Mouse (Mus musculus) spleen, adult 2 months (tissue): ENCODE data around the gene Sdc4. TPM values are rescaled to one million over a fixed set of nuclear protein-coding genes. Genes with fewer than 3 reads are reported as not detected.

Source experiments
- DNase-seq, 2 experiments: peaks; one replicate each; pipeline versions ENCODE4 v3.0.0 to v3.0.0-alpha.2; 2012 to 2021; ENCODE audit warnings: low spot score in 2 of 2, low read depth in 1 of 2
- H3K27ac ChIP-seq: fragments of 200-500 bp; 2 replicates; pipeline ENCODE4 v1.5.1; 2012; ENCODE audit warnings: low read length, inconsistent platforms; ENCODE audit not compliant: insufficient read depth
- H3K27me3 ChIP-seq: fragments of 200-500 bp; 2 replicates; pipeline ENCODE4 v1.6.1; 2012; ENCODE audit warnings: mild to moderate bottlenecking, moderate library complexity, low read length, inconsistent platforms; ENCODE audit not compliant: control insufficient read depth, insufficient read depth
- H3K36me3 ChIP-seq: fragments of 200-500 bp; 2 replicates; pipeline ENCODE4 v1.6.1; 2012; ENCODE audit warnings: mild to moderate bottlenecking, low read length, inconsistent platforms; ENCODE audit not compliant: control insufficient read depth, insufficient read depth
- H3K4me1 ChIP-seq: fragments of 200-500 bp; 2 replicates; pipeline ENCODE4 v1.6.1; 2011; ENCODE audit warnings: inconsistent platforms; ENCODE audit not compliant: control insufficient read depth, insufficient read depth, insufficient read length
- H3K4me3 ChIP-seq: fragments of 200-500 bp; 2 replicates; pipeline ENCODE4 v1.5.1; 2011; ENCODE audit warnings: mild to moderate bottlenecking, inconsistent platforms; ENCODE audit not compliant: insufficient read depth, insufficient read length; ENCODE audit errors: extremely low read depth
- CTCF ChIP-seq: fragments of 200-500 bp; IDR thresholded peaks from 2 replicates; pipeline ENCODE4 v1.5.1; 2011; ENCODE audit warnings: mild to moderate bottlenecking, inconsistent platforms; ENCODE audit not compliant: insufficient read depth, insufficient read length, insufficient replicate concordance; ENCODE audit errors: extremely low read depth
- POLR2A ChIP-seq: fragments of 200-500 bp; IDR thresholded peaks from 2 replicates; pipeline ENCODE4 v1.6.1; 2011; ENCODE audit warnings: low read depth, low read length, inconsistent platforms
- WGBS: fragments of 180-500 bp; shearing (Covaris S2); methylation state at CpG from one replicate; pipeline ENCODE4 v1.1.7; 2018; 5-methylcytosine and 5-hydroxymethylcytosine counted together
- polyA plus RNA-seq: library from polyadenylated mRNA; depleted of rRNA; stranded (reverse); fragments of >200 nt; gene quantifications from 2 replicates; pipeline ENCODE4 v1.2.3, GENCODE M21; 2012

Gene Sdc4
- polyA plus RNA-seq, 1 experiment: 21.0 TPM

DNA sequence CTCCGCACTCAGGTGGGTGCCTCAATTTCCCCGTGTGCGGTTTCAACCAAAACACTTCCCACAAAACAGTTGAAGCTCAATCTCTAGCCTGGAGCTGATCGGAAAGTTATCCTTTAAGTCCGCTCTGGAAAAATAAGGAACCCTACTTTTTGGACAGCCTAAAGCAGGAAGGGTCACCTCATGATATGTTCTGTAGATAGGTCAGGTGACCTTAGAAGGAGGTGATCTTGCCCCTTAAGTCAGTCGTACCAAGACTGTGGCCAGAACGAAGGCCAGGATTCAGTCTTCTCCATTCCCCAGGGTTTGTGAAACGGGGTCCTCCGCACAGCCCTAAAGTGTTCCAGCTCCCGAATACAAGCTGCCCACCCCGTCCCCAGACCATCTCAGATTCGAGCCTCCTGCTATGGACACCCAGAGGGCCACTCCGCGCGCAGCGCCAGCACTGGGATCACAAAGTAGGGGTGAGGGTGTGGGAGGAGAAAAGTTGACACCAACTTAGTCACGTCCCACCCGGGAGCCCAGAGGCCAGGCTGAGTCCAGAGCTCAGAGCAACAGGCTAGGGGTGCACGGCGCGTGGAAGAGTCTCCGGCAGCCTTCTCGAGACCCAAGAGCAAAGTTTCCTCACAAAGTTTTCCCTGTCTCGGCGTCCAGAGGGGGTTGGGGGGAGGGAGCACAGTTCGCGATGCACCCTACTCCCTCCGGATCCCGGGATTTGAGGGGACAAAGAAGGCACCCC, 1.2 kb downstream of the Sdc4 start:
- Histone ChIP-seq H3K4me1 (peaks cover 22% of the 10 kb centered on the region; the same call in 1 of the 2 replicates), H3K27ac (peak overlapping the region; percentile 93), H3K36me3 (no peaks in the 10 kb centered on the region), H3K27me3 (no peaks in the 10 kb centered on the region), H3K4me3 (peak overlapping the region; percentile 73)
- WGBS: 4% methylated on average over 29 of the region's 29 CpGs
- DNase-seq: peak in 1 of 2 experiments; percentile 30
- no peak for TF ChIP-seq POLR2A
- TF ChIP-seq CTCF: no peak

DNA sequence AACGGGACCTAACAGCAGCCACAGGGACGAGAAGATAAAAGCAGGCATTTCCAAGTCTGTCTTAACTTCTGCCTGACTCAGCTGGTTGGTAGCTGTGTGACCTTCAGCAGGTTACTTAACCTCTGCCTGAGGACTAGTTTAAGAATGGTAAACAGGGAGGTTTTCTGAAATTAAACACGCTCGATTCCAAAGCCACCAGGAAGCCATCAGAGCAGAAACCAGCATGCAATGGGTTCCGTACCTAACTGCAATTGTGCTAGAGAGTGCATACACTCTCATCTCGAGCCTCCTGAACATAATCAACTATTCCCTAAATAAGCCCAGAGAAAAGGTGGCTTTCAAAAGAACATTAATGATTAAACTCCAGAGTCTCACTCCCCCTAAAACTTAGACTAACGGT, 2.0 kb downstream of the Sdc4 start:
- H3K4me3 ChIP-seq: peak overlapping the region; percentile 73
- WGBS: 3% methylated on average over 7 of the region's 7 CpGs

DNA sequence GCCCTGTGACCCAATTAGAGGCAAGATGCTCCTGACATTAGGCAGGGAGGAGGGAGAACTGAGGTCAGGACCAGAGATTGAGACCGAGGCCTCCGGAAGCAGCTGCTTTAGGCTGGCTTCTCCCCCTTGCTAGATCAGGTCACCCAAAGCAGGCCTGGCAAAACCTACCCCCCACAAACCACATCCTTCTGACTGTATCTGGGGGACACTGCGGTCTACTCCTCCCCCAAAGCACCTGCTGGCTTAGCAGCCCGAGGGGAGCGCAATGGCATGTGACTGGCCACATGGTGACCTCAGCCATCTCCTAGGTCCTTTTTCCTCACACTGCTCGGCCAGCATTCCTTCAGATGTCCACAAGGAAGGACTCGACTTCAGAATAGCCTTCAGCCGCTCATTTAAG, 2.5 kb downstream of the Sdc4 start:
- DNase-seq: peak; percentile 69 to 83
- Histone ChIP-seq H3K4me1 (peaks cover 31% of the 10 kb centered on the region; the same call in 1 of the 2 replicates), H3K27me3 (no peaks in the 10 kb centered on the region), H3K36me3 (no peaks in the 10 kb centered on the region), H3K4me3 (peak overlapping the region; percentile 73), H3K27ac (peak overlapping the region; percentile 93)
- no peak for TF ChIP-seq CTCF
- TF ChIP-seq POLR2A: no peak
- 6% methylated on average over 8 of the region's 8 CpGs for WGBS

More for the DNA sequence above, 2.0 kb downstream of the Sdc4 start:
- peak overlapping the region; percentile 93 for H3K27ac ChIP-seq
- H3K27me3 ChIP-seq: no peaks in the 10 kb centered on the region
- no peak for DNase-seq
- H3K36me3 ChIP-seq: no peaks in the 10 kb centered on the region
- no peak for TF ChIP-seq CTCF
- TF ChIP-seq POLR2A: no peak
- peaks cover 27% of the 10 kb centered on the region; the same call in 1 of the 2 replicates for H3K4me1 ChIP-seq

DNA sequence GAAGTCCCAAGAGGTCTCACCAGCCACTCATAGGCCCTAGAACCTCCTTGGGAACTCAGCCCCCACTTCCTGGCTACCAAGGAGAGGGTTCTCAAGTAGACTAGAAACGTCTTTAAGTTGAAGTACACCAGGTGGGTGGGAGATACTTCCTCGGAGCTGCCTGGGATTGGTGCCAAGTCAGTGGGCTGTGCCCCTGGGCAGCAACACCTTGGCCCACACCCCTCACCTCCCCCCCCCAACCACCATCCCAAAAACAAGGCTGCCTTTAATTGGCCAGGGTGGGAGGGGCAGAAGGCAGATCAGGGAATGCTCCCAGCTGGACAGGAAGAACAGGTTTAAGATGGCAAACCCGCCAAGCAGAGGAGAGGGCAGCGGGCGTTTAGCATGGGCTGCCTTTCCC, 3.4 kb downstream of the Sdc4 start:
- no peak overlapping the region for H3K27ac ChIP-seq
- TF ChIP-seq CTCF: no peak
- no peak for TF ChIP-seq POLR2A
- 35% methylated on average over 5 of the region's 5 CpGs for WGBS
- DNase-seq: no peak
- H3K36me3 ChIP-seq: no peaks in the 10 kb centered on the region
- peaks cover 39% of the 10 kb centered on the region; the same call in 1 of the 2 replicates for H3K4me1 ChIP-seq
- no peaks in the 10 kb centered on the region for H3K27me3 ChIP-seq
- H3K4me3 ChIP-seq: no peak overlapping the region

DNA sequence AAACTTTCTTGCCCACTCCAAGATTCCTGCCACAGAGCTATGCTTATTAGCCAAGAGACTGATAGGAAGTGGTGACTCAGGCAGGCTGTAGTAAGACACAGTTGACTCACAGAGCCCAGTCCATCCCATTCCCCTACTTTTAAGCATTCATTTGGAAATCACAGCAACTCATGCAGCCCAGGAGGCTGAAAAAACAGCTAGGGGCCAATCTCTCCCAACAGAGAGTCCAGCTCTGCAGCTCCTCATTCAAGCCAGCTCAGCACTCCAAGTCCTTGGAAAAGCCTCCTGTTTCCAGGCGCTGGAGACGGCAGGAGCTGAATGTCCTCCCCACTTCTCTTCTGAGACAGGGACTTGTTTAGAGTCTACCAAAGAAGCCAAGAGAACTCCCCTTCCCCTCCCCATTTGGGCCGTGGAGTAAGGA, 4.7 kb downstream of the Sdc4 start:
- no peaks in the 10 kb centered on the region for H3K36me3 ChIP-seq
- H3K4me3 ChIP-seq: no peak overlapping the region
- peaks cover 48% of the 10 kb centered on the region; the same call in 1 of the 2 replicates for H3K4me1 ChIP-seq
- 94% methylated on average over 3 of the region's 3 CpGs for WGBS
- H3K27ac ChIP-seq: no peak overlapping the region
- no peaks in the 10 kb centered on the region for H3K27me3 ChIP-seq
- no peak for DNase-seq
- TF ChIP-seq POLR2A (no peak), CTCF (no peak)

DNA sequence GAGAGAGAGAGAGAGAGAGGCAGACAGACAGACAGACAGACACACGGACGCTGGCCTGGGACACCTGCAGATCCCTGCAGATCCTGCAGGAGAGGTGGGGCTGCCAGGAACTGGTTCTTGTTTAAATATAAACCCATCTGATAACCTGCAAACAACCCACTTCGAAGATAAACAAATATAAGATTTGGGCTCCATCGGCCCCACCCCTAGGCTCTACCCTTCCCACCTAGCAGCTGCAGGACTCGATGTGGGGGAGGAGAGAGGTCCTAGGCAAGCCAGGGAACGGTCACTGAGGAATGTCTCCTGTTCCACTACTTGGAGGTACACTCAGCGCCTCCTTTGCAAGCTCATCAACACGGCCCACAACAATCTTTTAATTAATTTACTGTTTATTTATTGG, 5.4 kb downstream of the Sdc4 start:
- no peak for DNase-seq
- no peak for TF ChIP-seq POLR2A
- TF ChIP-seq CTCF: no peak
- 79% methylated on average over 8 of the region's 8 CpGs for WGBS
- H3K27ac ChIP-seq: no peak overlapping the region
- H3K4me1 ChIP-seq: peaks cover 43% of the 10 kb centered on the region; the same call in 1 of the 2 replicates
- H3K4me3 ChIP-seq: no peak overlapping the region
- no peaks in the 10 kb centered on the region for H3K36me3 ChIP-seq
- H3K27me3 ChIP-seq: no peaks in the 10 kb centered on the region

DNA sequence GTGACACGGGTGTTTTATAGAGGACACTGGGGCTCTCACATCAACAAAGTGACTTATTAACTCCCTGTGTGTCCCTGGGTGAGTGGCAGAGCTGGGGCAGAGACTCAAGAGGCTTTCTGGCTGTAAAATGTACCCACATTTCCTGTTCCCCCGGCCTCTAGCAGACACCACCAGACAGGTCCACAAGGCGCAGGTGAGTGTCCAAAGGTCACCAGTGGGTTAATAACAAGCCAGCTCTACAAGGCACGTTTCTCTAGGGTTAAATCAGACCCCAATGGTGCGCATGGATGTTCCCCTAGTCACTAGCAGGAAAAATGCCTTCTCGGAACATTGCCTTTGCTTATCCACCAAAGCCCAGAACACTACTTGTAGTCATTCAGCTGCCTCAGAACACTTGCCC, 6.0 kb downstream of the Sdc4 start:
- no peak overlapping the region for H3K4me3 ChIP-seq
- WGBS: 59% methylated on average over 6 of the region's 6 CpGs
- no peaks in the 10 kb centered on the region for H3K27me3 ChIP-seq
- no peak overlapping the region for H3K27ac ChIP-seq
- no peaks in the 10 kb centered on the region for H3K36me3 ChIP-seq
- TF ChIP-seq POLR2A (no peak), CTCF (no peak)
- peaks cover 43% of the 10 kb centered on the region; the same call in 1 of the 2 replicates for H3K4me1 ChIP-seq
- no peak for DNase-seq
